Mouse (Mus musculus): Measurements from ENCODE around the gene Tnip1.

DNA sequence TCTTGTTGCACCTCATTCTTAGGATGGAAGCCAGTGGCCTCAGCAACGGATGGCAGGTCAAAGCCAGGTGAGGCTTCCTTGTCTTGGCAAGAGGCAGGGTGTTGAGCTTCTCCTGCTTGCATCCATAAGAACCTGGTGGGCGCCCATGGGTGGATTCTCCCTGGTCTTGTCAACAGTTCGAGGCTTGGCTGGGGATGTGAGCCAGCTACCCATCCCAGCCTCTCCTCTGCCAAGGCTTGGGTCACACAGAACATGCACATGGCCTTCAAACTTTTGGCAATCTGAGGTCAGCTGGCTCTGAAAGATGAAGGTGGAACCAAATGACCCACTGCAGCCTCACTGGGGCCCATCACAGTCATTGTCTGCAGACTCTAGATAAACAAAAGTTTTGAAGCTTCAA, 51.5 kb downstream of the Tnip1 start:
- TF ChIP-seq TAL1 (IDR thresholded peaks at IDR 0.05; ENCODE audit: low read length) (no peak), GATA1 (IDR thresholded peaks at IDR 0.05; ENCODE audit: low read length) (no peak)
